Mouse (Mus musculus) thymus, adult 2 months (tissue): ENCODE measurements around the gene Calhm2.

Experiments
- CTCF ChIP-seq: fragments of 200-500 bp; IDR thresholded peaks from 2 replicates; pipeline ENCODE4 v1.5.1; 2012; ENCODE audit warnings: mild to moderate bottlenecking, control low read depth, low read length, moderate library complexity, borderline replicate concordance; ENCODE audit not compliant: control insufficient read depth, poor library complexity, insufficient read depth; ENCODE audit errors: extremely low read depth
- POLR2A ChIP-seq: fragments of 200-500 bp; IDR thresholded peaks from 2 replicates; pipeline ENCODE4 v1.6.1; 2012; ENCODE audit warnings: mild to moderate bottlenecking, low read length, control low read depth, moderate library complexity; ENCODE audit not compliant: control insufficient read depth, poor library complexity, insufficient read depth; ENCODE audit errors: extremely low read depth

- TF ChIP-seq POLR2A = no peak
- no peak for TF ChIP-seq CTCF
These were observed 37.4 kb upstream of the Calhm2 start for GRCm38 (mm10) chr19:47175472-47175871.
